Mouse (Mus musculus): Measurements from ENCODE around the gene AI661453. TPM values are rescaled to one million over a fixed set of nuclear protein-coding genes. Genes with fewer than 3 reads are reported as not detected.

The AI661453 gene
- polyA plus RNA-seq, 1 experiment from 2014 or later: 3.1 TPM

DNA sequence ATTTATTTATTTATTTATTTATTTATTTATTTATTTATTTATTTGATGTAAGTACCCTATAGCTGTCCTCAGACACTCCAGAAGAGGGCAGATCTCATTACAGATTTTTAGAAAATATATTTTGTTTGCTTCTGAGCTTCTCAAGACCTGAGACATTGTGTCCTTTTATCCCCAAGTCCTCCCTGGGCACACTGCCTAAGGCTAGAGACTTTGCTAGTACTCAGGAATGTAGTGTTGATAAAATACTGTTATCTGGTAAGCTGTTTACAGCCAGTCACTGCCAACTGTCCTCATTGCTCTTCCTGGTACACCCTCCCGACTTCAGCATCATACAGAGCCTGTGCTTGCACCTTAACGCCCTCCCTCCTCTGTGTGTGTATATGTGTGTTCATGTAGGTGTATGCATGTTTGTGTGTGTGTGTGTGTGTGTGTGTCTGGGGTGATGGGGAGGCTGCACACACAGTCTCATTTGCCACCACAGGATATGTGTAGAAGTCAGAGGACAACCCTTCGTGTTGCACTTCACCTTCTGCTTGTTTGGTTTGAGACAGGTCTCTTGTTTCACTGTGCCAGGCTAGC, 23.0 kb downstream of the AI661453 start:
- WGBS: 47% methylated on average over 3 of the region's 3 CpGs
- H3K4me1 ChIP-seq (replicated peaks): peaks cover 33% of the 10 kb centered on the region
- H3K4me2 ChIP-seq (replicated peaks): no peak overlapping the region
- H3K9ac ChIP-seq: no peak overlapping the region
- H3K27ac ChIP-seq: no peak overlapping the region
- no peak for ATAC-seq
- H3K4me3 ChIP-seq (replicated peaks): no peak overlapping the region
- H3K27me3 ChIP-seq (replicated peaks): no peaks in the 10 kb centered on the region
- no peaks in the 10 kb centered on the region for H3K36me3 ChIP-seq
- no peaks in the 10 kb centered on the region for H3K9me3 ChIP-seq

DNA sequence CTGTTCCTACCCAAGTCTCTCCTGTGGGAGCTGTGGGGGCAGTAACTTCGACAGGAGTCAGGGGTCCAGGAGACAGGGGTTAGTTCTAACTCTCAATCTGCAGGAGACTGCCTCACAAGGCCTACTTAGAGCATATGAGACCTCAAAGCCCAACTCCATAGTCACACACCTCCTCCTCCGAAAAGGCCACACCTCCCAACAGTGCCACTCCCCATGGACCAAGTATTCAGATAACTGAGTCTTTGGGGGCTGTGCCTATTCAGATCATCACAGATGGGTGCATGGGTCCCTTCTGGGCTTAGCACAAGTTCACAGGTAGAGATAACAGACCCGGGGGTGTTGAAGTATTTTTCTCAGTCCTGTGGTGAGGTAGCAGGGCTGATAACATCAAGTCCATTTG, 25.3 kb downstream of the AI661453 start:
- Histone ChIP-seq H3K36me3 (no peaks in the 10 kb centered on the region), H3K27ac (no peak overlapping the region), H3K27me3 (replicated peaks) (no peaks in the 10 kb centered on the region), H3K4me3 (replicated peaks) (no peak overlapping the region), H3K4me2 (replicated peaks) (no peak overlapping the region), H3K9ac (no peak overlapping the region), H3K9me3 (no peaks in the 10 kb centered on the region), H3K4me1 (replicated peaks) (peaks cover 40% of the 10 kb centered on the region)
- 58% methylated on average over 3 of the region's 3 CpGs for WGBS
- no peak for ATAC-seq

DNA sequence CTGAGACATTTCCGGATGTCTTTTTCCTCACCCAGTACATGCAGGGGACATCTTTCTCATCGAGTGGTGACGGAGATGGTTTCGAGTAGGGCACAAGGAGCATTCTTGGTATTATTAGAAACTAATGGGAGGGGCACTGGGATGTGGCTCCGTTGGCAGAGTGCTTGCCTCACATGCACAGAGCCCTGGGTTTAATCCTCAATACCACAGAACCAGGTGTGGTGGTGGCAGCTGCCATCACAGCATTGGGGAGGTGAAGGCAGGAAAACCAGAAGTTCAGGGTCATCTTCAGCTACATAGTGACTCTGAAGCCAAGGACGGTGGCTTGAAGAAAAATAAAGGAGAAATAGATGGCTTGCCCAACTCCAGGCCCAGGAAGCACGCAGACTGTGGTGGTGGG, 25.8 kb downstream of the AI661453 start:
- H3K4me2 ChIP-seq (replicated peaks): no peak overlapping the region
- WGBS: 66% methylated on average over 7 of the region's 7 CpGs
- peaks cover 40% of the 10 kb centered on the region for H3K4me1 ChIP-seq (replicated peaks)
- no peaks in the 10 kb centered on the region for H3K9me3 ChIP-seq
- H3K36me3 ChIP-seq: no peaks in the 10 kb centered on the region
- 0 out of 2 replicates have a peak overlapping the region, but pooled peaks have one; percentile 1 for H3K27ac ChIP-seq
- ATAC-seq: no peak
- no peak overlapping the region for H3K4me3 ChIP-seq (replicated peaks)
- no peak overlapping the region for H3K9ac ChIP-seq
- no peaks in the 10 kb centered on the region for H3K27me3 ChIP-seq (replicated peaks)

DNA sequence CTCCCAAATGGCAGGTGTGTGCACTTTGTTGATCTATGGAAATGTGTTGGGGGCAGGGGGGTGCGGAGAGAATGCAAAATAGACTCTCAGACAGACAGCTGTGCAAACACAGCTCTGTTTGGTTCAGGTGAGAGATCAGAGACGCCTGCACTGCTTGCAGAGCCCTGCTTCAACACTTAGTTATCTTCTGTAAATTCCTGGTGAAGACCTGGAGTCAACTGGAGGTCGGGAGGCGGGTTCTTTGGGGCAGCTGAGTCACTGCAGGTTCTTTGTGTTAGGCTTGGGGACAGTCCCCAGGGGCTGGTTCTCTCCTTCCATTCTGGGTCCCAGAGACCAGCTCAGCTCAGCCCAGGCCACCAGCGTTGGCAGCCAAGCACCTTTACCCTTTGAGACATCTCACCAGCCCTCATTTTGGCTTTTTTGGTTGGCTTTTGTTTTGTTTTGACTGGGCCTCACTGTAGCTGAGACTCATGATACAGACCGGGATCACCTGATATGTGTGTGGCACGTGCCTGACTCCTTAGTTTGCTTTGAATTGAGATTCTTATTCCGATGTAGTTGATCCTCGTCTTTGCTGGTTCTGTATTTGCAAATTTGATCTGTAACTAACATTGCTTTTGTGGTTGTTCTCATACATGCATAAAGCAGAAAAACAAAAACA, 26.4 kb downstream of the AI661453 start:
- peak; percentile 57 for ATAC-seq

DNA sequence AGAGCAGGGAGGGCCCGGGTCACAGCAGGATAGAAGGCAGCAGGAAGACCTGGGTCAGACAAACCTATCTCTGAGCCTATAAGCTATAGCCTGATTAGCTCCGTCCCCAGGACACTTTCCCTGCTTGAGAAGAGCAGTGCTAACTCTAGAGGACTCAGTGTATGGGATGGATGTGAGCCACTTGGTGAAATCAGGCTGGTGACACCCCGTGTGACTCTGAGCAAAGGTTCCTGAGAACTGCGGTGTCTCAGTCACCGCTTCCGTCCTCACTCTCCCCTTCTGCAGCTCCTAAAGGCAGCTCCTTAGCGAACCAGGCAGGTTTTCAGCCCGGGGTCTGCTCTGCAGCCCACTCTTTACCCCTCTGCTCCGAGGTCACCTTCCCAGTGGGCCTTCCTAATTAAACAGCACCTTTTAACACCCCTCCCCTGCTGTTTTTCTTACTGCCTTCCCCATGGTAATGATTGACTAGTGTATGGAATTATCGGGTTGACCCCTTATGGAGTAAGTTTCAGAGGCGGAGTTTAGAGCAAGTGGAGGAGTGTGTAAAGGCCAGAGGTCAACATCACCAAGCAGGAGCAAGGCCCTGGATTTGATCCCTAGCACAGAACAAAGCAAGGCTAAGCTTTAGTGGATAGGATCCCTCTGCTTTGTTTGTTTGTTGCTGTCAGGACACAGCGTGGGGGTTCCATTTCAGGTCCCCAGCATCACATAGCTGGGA, 28.0 kb downstream of the AI661453 start:
- H3K4me3 ChIP-seq (replicated peaks): no peak overlapping the region
- no peaks in the 10 kb centered on the region for H3K9me3 ChIP-seq
- ATAC-seq: peak; percentile 57
- WGBS: 41% methylated on average over 12 of the region's 12 CpGs
- H3K36me3 ChIP-seq: no peaks in the 10 kb centered on the region
- H3K27ac ChIP-seq: peak overlapping the region; percentile 51
- 0 out of 2 replicates have a peak, but pooled peaks cover 3% of the 10 kb centered on the region for H3K27me3 ChIP-seq (replicated peaks)
- peaks cover 53% of the 10 kb centered on the region for H3K4me1 ChIP-seq (replicated peaks)
- peak overlapping the region; percentile 27; the same call in 1 of the 2 replicates for H3K4me2 ChIP-seq (replicated peaks)
- H3K9ac ChIP-seq: no peak overlapping the region

More for the DNA sequence above, 26.4 kb downstream of the AI661453 start:
- Histone ChIP-seq H3K9me3 (no peaks in the 10 kb centered on the region), H3K4me1 (replicated peaks) (peaks cover 46% of the 10 kb centered on the region), H3K4me2 (replicated peaks) (no peak overlapping the region), H3K27ac (0 out of 2 replicates have a peak overlapping the region, but pooled peaks have one; percentile 1), H3K27me3 (replicated peaks) (0 out of 2 replicates have a peak, but pooled peaks cover 3% of the 10 kb centered on the region), H3K4me3 (replicated peaks) (no peak overlapping the region), H3K36me3 (no peaks in the 10 kb centered on the region), H3K9ac (no peak overlapping the region)
- WGBS: 38% methylated on average over 9 of the region's 9 CpGs

DNA sequence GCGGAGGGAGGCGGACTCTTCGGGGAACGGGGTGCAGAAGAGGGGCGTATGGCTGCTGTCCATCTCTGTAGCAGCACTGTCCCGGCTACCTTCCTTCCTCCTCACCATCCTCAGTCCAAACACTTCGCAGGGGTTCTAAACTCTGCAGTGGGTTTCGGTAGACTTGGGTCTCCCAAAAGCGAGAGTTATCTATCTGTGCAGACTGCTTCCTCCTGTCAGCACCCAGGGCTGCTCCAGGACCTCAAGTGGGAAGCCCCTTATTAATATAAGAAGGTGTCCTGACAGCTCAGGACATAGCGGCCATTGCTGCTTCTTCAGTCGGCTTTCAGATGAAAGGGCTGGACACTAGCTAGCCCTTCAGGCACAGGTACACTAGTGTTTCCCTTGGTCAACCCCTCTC, 28.6 kb downstream of the AI661453 start:
- Histone ChIP-seq H3K4me1 (replicated peaks) (peaks cover 54% of the 10 kb centered on the region), H3K9me3 (no peaks in the 10 kb centered on the region), H3K36me3 (no peaks in the 10 kb centered on the region), H3K27me3 (replicated peaks) (0 out of 2 replicates have a peak, but pooled peaks cover 3% of the 10 kb centered on the region), H3K27ac (no peak overlapping the region; the same call in 1 of the 2 replicates), H3K9ac (no peak overlapping the region), H3K4me3 (replicated peaks) (no peak overlapping the region), H3K4me2 (replicated peaks) (peak overlapping the region; percentile 27; the same call in 1 of the 2 replicates)
- 73% methylated on average over 11 of the region's 11 CpGs for WGBS
- ATAC-seq: no peak

DNA sequence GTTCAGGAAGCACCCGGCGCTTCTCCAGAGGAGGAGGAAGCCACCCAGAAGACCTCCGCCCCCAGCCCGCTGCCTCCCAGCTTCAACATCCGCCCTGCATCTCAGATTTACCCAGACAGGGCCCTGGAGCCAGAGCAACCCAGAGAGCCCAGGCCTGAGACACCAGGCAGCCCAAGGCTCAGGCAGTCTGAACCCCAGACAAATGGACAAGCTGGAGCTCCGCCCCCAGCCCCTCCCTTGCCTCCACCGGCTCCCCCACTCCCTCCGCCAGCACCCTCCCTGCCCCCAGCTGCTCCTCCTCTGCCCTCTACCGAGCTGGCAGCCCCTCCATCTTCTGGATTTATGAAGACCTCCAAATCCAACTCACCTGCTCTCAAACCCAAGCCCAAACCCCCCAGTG, 29.9 kb downstream of the AI661453 start:
- no peak for ATAC-seq
- Histone ChIP-seq H3K9me3 (no peaks in the 10 kb centered on the region), H3K4me1 (replicated peaks) (peaks cover 53% of the 10 kb centered on the region), H3K27me3 (replicated peaks) (0 out of 2 replicates have a peak, but pooled peaks cover 3% of the 10 kb centered on the region), H3K4me2 (replicated peaks) (no peak overlapping the region), H3K9ac (no peak overlapping the region), H3K27ac (no peak overlapping the region), H3K4me3 (replicated peaks) (no peak overlapping the region), H3K36me3 (no peaks in the 10 kb centered on the region)
- WGBS: 34% methylated on average over 9 of the region's 9 CpGs

DNA sequence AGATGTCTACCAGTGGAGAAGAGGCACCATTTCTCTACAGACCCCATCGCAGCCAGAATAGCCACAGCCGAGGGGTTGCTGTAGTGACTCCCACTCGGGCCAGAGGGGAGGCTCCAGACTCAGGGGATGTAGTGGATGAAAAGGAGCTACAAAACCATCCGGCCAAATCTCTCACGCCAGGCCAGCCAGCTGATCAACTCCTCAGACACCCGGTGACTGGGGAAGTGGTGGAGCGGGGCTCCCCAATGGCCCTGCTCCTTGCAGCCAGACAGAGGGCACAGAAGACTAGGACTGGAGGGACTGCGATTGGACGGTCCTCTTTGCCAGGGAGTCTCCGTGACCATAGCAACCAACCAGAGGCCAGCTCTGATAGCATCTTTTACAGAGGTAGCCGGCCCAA, 31.2 kb downstream of the AI661453 start:
- H3K27ac ChIP-seq: no peak overlapping the region
- no peak for ATAC-seq
- H3K4me2 ChIP-seq (replicated peaks): no peak overlapping the region
- H3K4me1 ChIP-seq (replicated peaks): peaks cover 50% of the 10 kb centered on the region
- no peaks in the 10 kb centered on the region for H3K36me3 ChIP-seq
- H3K9me3 ChIP-seq: no peaks in the 10 kb centered on the region
- no peak overlapping the region for H3K9ac ChIP-seq
- H3K4me3 ChIP-seq (replicated peaks): no peak overlapping the region
- 0 out of 2 replicates have a peak, but pooled peaks cover 3% of the 10 kb centered on the region for H3K27me3 ChIP-seq (replicated peaks)
- WGBS: 75% methylated on average over 11 of the region's 11 CpGs

DNA sequence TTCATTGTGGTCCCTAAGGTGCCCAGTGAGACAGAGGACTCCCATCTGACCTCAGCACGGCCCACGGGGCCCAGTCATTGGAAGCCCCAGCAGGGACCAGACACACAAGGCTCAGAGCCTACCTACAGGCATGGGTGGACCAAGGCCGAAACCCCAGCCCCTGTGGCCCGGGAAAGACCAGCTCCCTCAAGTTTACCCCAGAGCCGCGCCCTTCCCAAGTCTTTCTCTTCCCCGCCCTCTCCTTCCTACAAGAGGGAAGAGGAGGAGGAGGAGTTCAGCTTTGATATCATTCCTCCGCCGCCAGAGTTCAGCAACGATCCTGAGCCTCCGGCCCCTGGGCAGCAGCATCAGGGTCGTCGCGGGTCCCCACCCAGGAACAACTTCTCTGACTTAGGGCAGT, 31.6 kb downstream of the AI661453 start:
- Histone ChIP-seq H3K27ac (no peak overlapping the region), H3K4me2 (replicated peaks) (peak overlapping the region; percentile 47), H3K9ac (no peak overlapping the region), H3K4me3 (replicated peaks) (peak overlapping the region; percentile 17), H3K9me3 (no peaks in the 10 kb centered on the region), H3K27me3 (replicated peaks) (0 out of 2 replicates have a peak, but pooled peaks cover 3% of the 10 kb centered on the region), H3K4me1 (replicated peaks) (peaks cover 51% of the 10 kb centered on the region), H3K36me3 (no peaks in the 10 kb centered on the region)
- WGBS: 32% methylated on average over 14 of the region's 14 CpGs
- ATAC-seq: no peak

DNA sequence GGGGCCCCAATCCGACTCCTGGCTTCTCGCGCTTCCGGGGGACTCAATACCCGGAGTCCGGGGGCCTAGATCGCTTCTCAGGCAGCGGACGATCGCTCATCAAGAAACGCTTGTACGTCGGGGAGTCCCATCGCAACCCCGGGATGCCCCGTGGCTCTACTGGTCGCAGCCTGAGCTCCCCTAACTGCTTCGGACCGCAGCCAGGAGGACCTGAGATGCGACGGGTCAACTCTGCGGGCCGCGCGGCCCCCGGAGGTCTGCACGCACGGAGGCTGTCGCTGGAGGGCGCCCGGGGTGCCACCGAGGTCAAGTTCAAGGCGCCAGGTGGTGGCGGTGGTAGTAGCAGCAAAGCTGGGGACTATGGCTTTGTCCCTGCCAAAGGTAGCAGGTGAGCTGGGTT, 32.1 kb downstream of the AI661453 start:
- no peak for ATAC-seq
- Histone ChIP-seq H3K27ac (no peak overlapping the region), H3K9me3 (no peaks in the 10 kb centered on the region), H3K9ac (no peak overlapping the region), H3K4me3 (replicated peaks) (peak overlapping the region; percentile 17), H3K27me3 (replicated peaks) (0 out of 2 replicates have a peak, but pooled peaks cover 3% of the 10 kb centered on the region), H3K4me2 (replicated peaks) (peak overlapping the region; percentile 47), H3K4me1 (replicated peaks) (peaks cover 55% of the 10 kb centered on the region), H3K36me3 (no peaks in the 10 kb centered on the region)
- WGBS: 25% methylated on average over 34 of the region's 34 CpGs

DNA sequence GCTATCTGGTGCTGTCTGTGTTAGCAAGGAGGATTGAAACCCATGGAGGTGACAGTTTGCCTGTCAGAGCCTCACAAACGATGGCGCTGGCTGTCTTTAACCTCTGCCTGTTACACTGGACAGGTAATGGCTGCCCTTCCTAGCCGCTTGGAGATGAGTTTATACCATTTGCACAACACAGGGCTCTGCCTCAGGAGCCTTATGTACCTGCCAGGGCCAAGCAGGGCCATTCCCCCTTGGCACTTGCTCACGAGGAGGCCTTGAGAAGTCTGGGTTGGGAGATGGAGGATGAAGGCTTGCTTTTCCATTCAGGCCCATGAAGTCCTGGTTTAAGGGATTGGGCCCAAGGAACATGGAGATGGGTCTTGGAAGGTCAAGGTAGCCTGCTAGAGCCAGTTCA, 33.2 kb downstream of the AI661453 start:
- 0 out of 2 replicates have a peak, but pooled peaks cover 3% of the 10 kb centered on the region for H3K27me3 ChIP-seq (replicated peaks)
- H3K4me3 ChIP-seq (replicated peaks): no peak overlapping the region
- H3K4me1 ChIP-seq (replicated peaks): peaks cover 51% of the 10 kb centered on the region
- H3K36me3 ChIP-seq: no peaks in the 10 kb centered on the region
- no peak for ATAC-seq
- no peak overlapping the region for H3K4me2 ChIP-seq (replicated peaks)
- no peak overlapping the region for H3K27ac ChIP-seq
- H3K9me3 ChIP-seq: no peaks in the 10 kb centered on the region
- H3K9ac ChIP-seq: no peak overlapping the region
- WGBS: 90% methylated on average over 4 of the region's 4 CpGs

DNA sequence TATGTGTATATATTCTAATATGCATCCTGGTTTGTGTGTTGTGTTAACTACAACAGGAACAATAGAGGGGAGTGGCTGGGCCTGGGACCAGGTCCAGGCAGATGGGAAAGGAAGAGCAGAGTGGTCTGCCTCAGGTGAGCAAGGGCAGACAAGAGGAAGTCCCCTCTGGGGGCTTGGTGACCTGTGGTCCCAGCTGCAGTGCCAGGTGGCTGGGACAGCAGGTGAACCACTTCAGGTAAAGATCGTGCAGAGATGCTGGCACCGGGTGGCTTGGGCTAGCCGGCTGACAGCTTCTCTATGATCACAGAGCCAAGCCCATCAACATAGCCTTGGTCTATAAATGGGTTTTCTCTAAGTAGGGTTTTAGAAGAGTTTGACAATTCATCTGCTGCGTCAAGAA, 33.7 kb downstream of the AI661453 start:
- no peaks in the 10 kb centered on the region for H3K9me3 ChIP-seq
- H3K9ac ChIP-seq: no peak overlapping the region
- WGBS: 86% methylated on average over 4 of the region's 4 CpGs
- H3K4me3 ChIP-seq (replicated peaks): no peak overlapping the region
- H3K27me3 ChIP-seq (replicated peaks): 0 out of 2 replicates have a peak, but pooled peaks cover 3% of the 10 kb centered on the region
- no peak for ATAC-seq
- no peaks in the 10 kb centered on the region for H3K36me3 ChIP-seq
- no peak overlapping the region for H3K4me2 ChIP-seq (replicated peaks)
- 0 out of 2 replicates have a peak overlapping the region, but pooled peaks have one; percentile 15 for H3K27ac ChIP-seq
- peaks cover 46% of the 10 kb centered on the region for H3K4me1 ChIP-seq (replicated peaks)
